Mouse (Mus musculus): ENCODE results near the gene Ankmy2.

DNA sequence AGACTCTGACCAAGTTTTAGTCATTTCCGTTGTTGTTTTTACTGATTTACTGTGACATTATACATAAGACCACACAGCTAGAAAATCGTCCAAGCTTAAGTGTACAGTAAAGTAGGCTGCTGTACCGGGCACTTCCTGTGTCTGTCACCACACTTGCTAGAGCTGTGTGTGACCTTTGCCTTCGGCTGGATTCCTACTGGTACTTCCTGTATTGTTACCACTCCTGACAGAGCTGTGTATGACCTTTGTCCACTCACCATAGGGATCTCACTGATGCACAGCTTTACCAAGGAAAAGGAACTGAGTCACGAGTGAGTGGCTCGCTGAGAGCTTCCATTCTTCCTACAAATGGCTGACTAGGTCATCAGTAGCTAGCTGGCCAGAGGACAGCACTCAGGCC is 30.2 kb downstream of the Ankmy2 start:
- TF ChIP-seq POLR2A (IDR thresholded peaks at IDR 0.05; ENCODE audit: insufficient read depth, low read depth, low read length) (no peak), CTCF (IDR thresholded peaks at IDR 0.05; ENCODE audit: insufficient read depth, low read depth, low read length) (no peak)

Data from olfactory bulb, adult 2 months (tissue).